Comparison of ENCODE assay signal across 8 mouse cellular contexts in genomic region chr14:118136744-118137452, GRCm38 (mm10). TPM values are rescaled to one million over a fixed set of nuclear protein-coding genes. Genes with fewer than 3 reads are reported as not detected.
A peak's percentile ranks its signal among the peaks of the same experiment; 100 is the strongest.
DNase-seq lines count a peak whose midpoint lies in the region; ATAC-seq and TF ChIP-seq lines count a peak whose summit lies in the region.

Gene Gpr180, plus strand, starts transcription at chr14:118137158.

- H3K36me3 ChIP-seq in hindbrain, embryonic 13.5 days = peaks cover 17% of the 10 kb centered on the region

- POLR2A ChIA-PET in Patski (lab: Charles Lee) = no interaction called here

- in situ Hi-C loops in Patski (cut with MboI; ENCODE audit: low pct_unique_long_range_greater_than_20kb) = loop anchor here (10.0 kb wide), 1 partner anchor 132 kb away; no protein-coding TSS in a partner anchor

- peak within 1 kb of the TSS; percentile 94 for H3K9ac ChIP-seq in hindbrain, embryonic 13.5 days

- WGBS in hindbrain, embryonic 13.5 days = under 1% methylated on average over 66 of the region's 77 CpGs

- peak within 1 kb of the TSS; percentile 90 for H3K4me2 ChIP-seq in hindbrain, embryonic 13.5 days

- no peak for TF ChIP-seq CTCF in Patski (IDR thresholded peaks at IDR 0.05)

- DNase-seq in Patski (ENCODE audit: low read depth, low spot score) = peak; percentile 64
- peak; percentile 99 for DNase-seq in cerebellum, postnatal 14 days
- peak; percentile 90 to 93 for DNase-seq in frontal cortex, postnatal 14 days (ENCODE audit: low spot score in 2 of 2)
- DNase-seq in layer of hippocampus, postnatal 25 days (ENCODE audit: extremely low spot score in 1 of 2, low spot score in 1 of 2) = peak; percentile 83 to 98
- DNase-seq in lung, postnatal 25 days (ENCODE audit: low spot score) = peak; percentile 97
- peak; percentile 99 for DNase-seq in retina, embryonic 14.5 days (ENCODE audit: low spot score)
- DNase-seq in thymus, postnatal 4 days = peak; percentile 98

- CTCF ChIA-PET in Patski (lab: Charles Lee) = interaction anchor here (1.9 to 2.3 kb wide), 2 partner anchors 11 to 20 kb away, joined by 5 to 6 read pairs; no protein-coding TSS in a partner anchor

- H3K27me3 ChIP-seq in Patski = no peaks in the 10 kb centered on the region
- peaks cover 7% of the 10 kb centered on the region; the same call in 1 of the 2 replicates for H3K27me3 ChIP-seq in hindbrain, embryonic 13.5 days

- H3K9me3 ChIP-seq in hindbrain, embryonic 13.5 days = no peaks in the 10 kb centered on the region

- ATAC-seq in Patski = peak; percentile 95
- ATAC-seq in hindbrain, embryonic 13.5 days (ENCODE audit: low FRiP score) = peak; percentile 96

- H3K27ac ChIP-seq in hindbrain, embryonic 13.5 days = peak within 1 kb of the TSS; percentile 87

- H3K4me3 ChIP-seq in hindbrain, embryonic 13.5 days = peak within 1 kb of the TSS; percentile 81

- H3K4me1 ChIP-seq in hindbrain, embryonic 13.5 days (replicated peaks) = peaks cover 30% of the 10 kb centered on the region

RNA-seq across cellular contexts. Expression of gene Gpr180, which starts in this region (rescaled TPM):
- 28.3 TPM for polyA plus RNA-seq in Patski (2021)
- 36.2 and 39.8 TPM in 2 replicates for polyA plus RNA-seq in hindbrain, embryonic 13.5 days (2015; fragmentation: Nextera tagmentation; extraction: Ambion mirVana)
- total RNA-seq in layer of hippocampus, postnatal 25 days (2021) = 10 to 100 TPM; 25.5 to 26.0 TPM

Comparison
In these comparisons a context has a peak if more than half of its experiments do, and no peak if none do; other contexts are left out.
1. Peak in every context shown above with its lines: DNase-seq, ATAC-seq, H3K4me3 ChIP-seq and H3K27ac ChIP-seq.